Mouse (Mus musculus) cerebellum, postnatal 25 days (tissue): ENCODE measurements around the gene Olfr50.

Experiments
- DNase-seq, 2 experiments: peaks; one replicate each; pipeline ENCODE4 v3.0.0; 2021; ENCODE audit warnings: mixed read lengths in 2 of 2

Olfr50 gene

GRCm38 (mm10) chr2:36790238-36790637 is at the start of gene Olfr50:
Gene Olfr50 (plus strand): TSS chr2:36790538.
- no peak for DNase-seq

GRCm38 (mm10) chr2:36783976-36784375 is 6.4 kb upstream of the Olfr50 start, which contains the start of gene Olfr348:
Gene Olfr348 (plus strand): TSS chr2:36784276.
- no peak for DNase-seq

GRCm38 (mm10) chr2:36816932-36817331 is 26.6 kb downstream of the Olfr50 start, which contains the start of gene Olfr3:
Gene Olfr3 (minus strand): TSS chr2:36817032.
- DNase-seq: no peak

GRCm38 (mm10) chr2:36846010-36846409 is 55.7 kb downstream of the Olfr50 start, which contains the start of gene Olfr350:
Gene Olfr350 (plus strand): TSS chr2:36846310.
- DNase-seq: no peak
